Mouse (Mus musculus): Measurements from ENCODE around the gene Zc2hc1c.

- TF ChIP-seq POLR2A (IDR thresholded peaks at IDR 0.05; ENCODE audit: control insufficient read depth in 1 of 2, insufficient read depth in 1 of 2, low read depth in 1 of 2, low read length in 2 of 2, poor library complexity in 1 of 2) (no peak), USF2 (IDR thresholded peaks at IDR 0.05; ENCODE audit: borderline replicate concordance in 1 of 2, insufficient read depth in 1 of 2, low read depth in 1 of 2, low read length in 2 of 2) (no peak), CTCF (IDR thresholded peaks at IDR 0.05 in 2 of 3, conservative IDR thresholded peaks at IDR 0.05 in 1 of 3; ENCODE audit: control insufficient read depth in 1 of 3, insufficient read depth in 1 of 3, low read depth in 2 of 3, low read length in 3 of 3, poor library complexity in 1 of 3, severe bottlenecking in 1 of 3) (no peak), TAL1 (IDR thresholded peaks at IDR 0.05; ENCODE audit: low read length) (no peak), MYC (IDR thresholded peaks at IDR 0.05; ENCODE audit: low read depth, low read length) (no peak), ZC3H11A (IDR thresholded peaks at IDR 0.05; ENCODE audit: low read depth, low read length) (no peak)
These were observed 9.9 kb downstream of the Zc2hc1c start for GRCm38 (mm10) chr12:85298127-85298834.
